Mouse (Mus musculus): ENCODE measurements around the gene Rdm1.

Gene Rdm1

DNA sequence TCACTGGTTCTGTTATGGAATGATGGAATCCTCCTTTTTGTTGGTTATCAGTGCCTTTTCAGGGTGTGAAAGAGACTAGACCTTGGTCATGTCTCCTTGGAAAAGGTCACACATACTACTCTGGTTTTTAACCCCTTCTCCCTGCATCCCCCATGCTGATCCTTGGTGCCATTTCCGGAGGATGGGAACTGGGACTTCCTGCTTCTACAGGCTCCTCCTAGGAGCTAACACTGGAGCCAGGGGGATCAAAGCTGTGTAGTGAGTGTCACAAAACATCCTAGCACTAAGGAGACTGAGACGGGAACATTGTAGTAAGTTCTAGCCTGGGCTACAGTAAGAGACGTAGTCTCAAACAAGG, 30.5 kb downstream of the Rdm1 start:
- DNase-seq (ENCODE audit: extremely low read depth, low read depth, low spot score): no peak

DNA sequence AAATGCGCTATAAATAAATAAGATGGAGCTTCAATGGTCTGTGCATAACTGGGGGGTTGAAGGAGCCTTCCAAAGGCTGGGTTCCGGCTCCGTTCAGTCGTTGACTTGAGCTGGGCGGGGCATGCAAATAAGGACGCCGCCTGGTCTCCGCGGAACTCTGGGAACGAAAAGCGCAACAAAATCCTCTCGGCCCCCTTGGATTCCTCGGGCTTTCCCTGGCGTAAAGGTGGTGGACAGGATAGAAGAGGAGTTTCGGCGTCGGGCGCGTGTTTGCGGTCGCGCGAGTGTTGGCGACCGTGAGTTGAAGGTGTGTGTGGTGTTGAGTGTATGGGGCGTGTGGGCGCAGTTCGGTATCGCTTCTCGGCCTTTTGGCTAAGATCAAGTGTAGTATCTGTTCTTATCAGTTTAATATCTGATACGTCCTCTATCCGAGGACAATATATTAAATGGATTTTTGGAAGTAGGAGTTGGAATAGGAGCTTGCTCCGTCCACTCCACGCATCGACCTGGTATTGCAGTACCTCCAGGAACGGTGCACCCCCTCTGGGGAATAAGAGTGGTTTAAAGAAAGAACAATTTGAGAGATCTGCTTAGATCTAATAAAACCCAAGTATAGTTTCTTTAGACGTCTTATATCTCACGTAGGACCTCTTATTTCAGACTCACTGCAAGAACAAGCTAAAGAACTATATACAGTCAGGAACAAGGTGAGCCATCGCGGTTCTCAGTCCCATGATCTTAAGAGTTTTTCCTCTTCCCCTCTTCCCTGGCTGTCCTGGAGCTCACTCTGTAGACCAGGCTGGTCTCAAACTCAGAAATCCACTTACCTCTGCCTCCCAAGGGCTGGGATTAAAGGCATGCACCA, 31.1 kb downstream of the Rdm1 start:
- peak; percentile 76 for DNase-seq (ENCODE audit: extremely low read depth, low read depth, low spot score)

DNA sequence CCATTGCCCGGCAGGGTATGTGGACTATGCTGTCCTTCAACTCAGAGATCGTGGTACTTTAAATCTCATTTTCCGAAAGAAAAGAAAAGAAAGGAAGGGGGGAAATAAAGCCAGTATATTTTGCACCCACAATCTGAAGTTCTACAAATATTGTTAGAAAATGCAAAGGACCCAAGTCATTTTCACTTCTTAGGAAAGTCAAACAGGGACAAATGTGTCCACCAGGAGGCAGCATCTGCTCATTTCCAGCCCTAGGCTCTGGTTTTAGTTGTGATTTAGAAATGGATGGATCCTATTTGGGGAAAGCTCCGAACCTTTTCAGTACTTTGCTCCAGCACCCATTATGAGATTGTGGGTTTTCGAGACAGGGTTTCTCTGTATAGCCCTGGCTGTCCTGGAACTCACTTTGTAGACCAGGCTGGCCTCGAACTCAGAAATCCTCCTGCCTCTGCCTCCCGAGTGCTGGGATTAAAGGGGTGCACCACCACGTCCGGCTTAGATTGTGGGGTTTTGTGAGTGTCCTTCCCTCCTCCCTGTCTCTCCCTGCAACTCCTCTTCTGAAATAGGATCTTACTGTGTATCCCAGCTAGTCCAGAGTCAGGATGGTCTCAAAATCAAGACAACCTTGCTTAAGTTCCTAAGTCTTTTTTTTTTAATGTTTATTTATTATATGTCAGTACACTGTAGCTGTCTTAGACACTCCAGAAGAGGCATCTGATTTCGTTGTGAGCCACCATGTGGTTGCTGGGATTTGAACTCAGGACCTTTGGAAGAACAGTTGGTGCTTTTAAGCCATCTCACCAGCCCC, 32.0 kb downstream of the Rdm1 start:
- DNase-seq (ENCODE audit: extremely low read depth, low read depth, low spot score): no peak

DNA sequence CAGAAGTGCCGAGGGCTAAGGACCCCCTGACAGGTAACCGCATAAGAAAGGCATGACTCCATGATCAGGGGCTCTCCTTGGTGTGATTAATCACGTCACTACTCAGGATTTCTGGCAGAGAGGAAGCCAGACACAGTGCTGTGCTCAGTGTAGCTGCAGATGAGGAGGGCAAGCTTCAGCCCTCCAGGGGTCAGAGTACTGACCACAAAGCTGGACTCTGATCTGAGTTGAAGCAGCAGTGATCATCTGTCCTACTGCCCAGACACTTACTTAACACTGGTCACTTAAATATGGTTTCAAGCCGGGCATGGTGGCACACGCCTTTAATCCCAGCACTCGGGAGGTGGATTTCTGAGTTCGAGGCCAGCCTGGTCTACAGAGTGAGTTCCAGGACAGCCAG, 34.2 kb downstream of the Rdm1 start:
- DNase-seq (ENCODE audit: extremely low read depth, low read depth, low spot score): no peak

DNA sequence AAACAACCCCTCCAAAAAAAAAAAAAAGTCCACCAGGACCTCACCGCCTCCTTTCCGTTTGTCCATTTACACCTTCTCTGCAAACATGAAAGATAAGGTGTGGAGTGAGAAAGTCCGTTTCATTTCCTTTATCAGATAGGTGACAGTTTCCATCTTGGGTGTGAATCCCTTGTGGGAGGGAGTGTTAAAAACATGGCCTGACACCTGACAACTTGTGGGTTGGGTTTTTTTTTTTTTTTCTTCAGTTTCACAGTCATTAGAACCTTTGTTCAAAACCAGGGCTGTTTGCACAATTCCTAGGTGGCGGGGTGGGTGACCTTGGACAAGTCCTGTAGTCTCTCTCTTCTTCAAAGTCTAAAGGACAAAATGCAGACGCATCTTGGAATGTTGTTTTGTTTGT, 34.8 kb downstream of the Rdm1 start:
- no peak for DNase-seq (ENCODE audit: extremely low read depth, low read depth, low spot score)

DNA sequence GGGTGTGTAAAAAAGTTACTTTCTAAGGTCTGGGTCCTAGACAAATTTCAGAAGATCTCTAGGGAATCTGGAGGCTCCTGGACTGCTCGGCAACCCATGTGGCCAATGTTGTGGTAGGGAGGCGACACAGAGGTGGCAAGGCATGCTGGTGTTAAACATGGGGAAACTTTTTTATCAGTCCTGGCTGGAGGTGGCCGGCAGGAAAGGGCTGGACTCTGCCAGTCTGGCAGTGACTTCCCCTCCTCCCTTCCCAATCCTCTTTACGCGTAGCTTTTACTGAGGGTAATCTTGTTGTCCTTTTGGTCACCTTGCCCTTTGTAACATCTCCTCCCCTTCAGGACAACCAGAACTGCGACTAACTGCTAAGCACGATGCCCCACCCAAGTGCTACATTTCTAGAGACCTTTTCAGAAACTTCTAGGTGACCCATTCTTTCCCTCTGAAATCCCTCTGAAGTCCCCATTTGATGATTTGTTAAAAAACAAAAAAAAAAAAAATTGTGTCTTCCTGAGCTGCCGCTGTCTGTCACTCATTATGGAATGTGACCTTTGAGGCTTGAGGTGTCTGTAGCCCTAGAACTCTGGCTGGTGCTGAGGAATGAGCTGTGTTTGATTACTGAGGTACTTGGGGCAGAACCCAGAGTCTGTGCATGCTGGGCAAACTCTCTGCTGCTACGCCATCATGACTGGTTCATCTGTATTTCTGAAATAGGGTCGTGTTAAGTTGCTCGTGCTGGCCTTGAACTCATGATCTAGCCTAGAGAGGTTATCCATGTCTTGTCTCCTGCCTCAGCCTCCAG, 36.4 kb downstream of the Rdm1 start:
- DNase-seq (ENCODE audit: extremely low read depth, low read depth, low spot score): no peak

DNA sequence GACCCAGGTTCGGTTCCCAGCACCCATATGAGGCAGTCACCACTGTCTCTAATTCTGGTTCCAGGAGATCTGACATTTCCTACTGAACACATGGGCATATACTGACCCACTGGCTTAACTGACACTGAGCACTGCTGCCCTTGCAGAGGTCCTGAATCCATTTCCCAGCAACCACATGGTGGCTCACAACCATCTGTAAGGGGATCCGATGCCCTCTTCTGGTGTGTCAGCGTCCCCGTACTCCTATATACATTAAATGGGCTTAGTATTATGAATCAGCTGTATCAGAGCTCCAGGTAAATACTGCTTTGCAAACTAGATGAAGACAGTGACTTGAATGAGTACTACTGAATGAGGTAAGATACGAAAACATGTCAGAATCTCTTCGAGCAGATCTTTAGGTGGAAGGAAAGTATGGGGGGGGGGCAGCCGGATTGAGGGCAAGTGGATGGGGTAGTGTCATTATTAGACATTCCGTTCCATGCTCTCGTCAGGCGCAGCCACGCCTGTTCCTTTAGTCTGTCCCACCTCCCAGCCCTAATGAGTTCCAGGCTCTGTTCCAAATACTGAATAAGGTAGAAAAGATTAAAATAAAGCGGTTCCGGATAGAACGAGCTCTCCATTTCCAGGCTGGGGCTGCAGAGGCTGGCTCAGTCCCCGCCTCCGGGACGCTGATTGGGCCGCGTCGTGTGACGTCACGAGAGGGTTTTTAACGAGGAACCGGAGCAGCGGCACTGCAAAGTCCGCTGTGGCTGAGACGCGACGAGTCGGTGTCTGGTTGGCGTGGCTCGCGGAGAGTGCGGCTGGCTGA, 38.0 kb downstream of the Rdm1 start, which contains the start of gene Arl4d:
TSS of gene Arl4d (plus strand) at position 717 of the 811 bp plus-strand sequence.
- DNase-seq (ENCODE audit: extremely low read depth, low read depth, low spot score): no peak

DNA sequence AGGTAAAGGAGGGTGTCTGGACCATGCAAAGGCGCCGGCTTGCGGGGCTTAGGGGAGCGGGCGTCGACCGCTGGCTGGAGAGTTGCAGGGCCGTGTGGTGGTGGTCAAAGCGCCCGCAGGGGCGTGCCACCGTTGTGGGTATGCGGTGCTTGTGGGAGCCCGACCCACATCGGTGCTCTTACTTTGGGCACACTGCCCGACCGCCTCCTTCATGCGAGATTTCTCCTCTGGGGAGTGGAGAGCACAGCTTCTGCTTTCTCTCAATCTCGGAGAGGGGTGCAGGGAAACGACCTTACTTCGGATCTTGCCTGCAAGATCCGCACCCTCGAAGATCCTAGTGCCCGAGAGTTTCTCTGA, 38.6 kb downstream of the Rdm1 start:
- DNase-seq (ENCODE audit: extremely low read depth, low read depth, low spot score): no peak

DNA sequence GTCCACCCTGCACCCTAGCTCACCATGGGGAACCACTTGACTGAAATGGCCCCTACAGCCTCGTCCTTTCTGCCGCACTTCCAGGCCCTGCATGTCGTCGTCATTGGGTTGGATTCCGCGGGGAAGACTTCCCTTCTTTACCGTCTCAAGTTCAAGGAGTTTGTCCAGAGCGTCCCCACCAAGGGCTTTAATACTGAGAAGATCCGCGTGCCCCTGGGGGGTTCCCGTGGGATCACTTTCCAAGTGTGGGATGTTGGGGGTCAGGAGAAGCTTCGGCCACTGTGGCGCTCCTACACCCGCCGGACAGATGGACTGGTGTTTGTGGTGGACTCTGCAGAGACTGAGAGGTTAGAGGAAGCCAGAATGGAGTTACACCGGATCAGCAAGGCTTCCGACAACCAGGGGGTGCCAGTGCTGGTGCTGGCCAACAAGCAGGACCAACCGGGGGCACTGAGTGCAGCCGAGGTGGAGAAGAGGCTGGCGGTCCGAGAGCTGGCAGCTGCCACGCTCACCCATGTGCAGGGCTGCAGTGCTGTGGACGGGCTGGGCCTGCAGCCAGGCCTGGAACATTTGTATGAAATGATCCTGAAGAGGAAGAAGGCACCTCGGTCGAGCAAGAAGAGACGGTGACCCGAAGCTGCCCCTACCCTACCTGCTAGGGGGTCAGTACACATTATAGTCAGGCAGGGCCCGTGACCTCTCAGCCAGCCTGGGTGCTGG, 39.8 kb downstream of the Rdm1 start:
- no peak for DNase-seq (ENCODE audit: extremely low read depth, low read depth, low spot score)

DNA sequence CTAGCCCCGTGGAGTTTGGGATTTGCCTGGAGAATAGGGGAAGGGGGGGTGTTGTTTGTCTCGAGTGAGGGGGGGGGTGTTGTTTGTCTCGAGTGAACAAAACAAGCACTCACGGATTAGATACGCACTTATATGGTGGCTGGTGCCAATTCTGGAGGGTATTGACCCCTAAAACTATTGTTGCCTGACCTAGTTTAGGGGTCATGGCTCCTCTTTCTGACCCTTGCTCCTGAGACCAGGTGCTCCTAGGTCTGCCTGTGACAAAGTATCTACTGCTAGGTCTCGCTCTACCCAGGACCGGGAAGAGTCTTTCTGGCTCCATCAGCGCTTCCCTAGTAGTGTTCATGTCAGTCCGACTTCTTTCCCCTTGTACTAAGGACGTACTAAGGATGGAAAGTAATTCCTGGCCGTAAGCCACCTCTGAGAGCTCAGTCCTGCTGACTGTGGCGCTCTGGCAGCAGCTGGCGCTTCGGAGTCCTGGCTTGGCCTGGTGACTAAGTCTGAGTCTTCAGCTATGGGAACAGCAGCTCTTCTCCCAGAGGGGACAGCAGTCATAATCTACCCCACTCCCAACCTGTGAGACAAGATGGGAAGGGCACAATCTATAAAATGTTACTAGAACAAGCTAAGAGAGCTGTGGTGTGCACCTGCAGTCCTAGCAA, 41.0 kb downstream of the Rdm1 start:
- DNase-seq (ENCODE audit: extremely low read depth, low read depth, low spot score): no peak

DNA sequence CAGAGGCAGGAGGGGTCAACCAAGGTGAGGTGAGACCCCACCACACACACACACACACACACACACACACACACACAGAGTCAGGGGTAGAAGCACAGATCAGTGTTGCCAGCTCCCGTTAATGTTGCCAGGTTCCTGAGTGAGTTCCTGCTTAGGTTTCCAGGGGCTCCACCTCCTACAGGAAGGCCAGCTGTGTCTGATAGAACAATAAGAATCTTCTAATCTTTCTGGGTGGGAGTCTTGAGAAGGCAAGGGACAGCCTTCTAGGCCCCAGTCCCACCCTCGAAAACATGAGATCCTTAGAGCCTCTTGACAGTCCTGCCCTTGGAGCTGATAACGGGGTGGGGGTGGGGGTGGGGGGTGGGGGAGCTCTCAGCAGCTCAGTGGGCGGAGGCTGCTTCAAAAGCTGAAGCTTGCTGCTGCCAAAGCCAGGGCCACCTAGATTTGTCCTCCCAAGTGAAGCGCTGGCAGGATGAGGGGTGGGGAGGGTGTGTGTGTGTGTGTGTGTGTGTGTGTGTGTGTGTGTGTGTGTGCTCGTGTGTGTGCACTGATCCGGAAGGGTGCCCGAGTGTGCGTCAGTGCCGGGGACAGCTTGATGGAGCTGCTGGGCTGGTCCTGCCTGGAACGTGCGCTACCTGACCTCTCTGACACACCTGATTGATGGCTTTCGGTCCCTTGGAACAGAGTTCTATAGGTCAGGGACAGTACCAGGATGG, 41.7 kb downstream of the Rdm1 start:
- DNase-seq (ENCODE audit: extremely low read depth, low read depth, low spot score): no peak

DNA sequence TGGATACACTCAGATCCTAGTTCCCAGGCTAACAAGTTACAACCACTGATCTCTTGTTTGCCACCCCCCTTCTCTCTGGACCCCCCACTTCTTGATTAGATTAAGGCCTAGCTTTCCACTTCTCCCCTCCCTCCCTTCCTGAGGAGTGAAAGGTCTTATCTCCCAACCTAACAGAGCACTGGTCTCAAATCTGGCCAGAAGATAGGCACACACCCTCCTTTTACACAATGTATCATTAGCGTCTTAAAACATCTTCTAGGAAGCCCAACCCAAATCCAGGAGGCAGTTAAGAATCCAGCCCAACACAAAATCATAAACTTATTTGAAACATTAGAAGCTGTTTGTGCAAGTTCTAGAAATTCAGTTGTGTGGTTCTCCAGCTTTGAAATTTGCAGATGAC, 43.3 kb downstream of the Rdm1 start:
- DNase-seq (ENCODE audit: extremely low read depth, low read depth, low spot score): no peak

DNA sequence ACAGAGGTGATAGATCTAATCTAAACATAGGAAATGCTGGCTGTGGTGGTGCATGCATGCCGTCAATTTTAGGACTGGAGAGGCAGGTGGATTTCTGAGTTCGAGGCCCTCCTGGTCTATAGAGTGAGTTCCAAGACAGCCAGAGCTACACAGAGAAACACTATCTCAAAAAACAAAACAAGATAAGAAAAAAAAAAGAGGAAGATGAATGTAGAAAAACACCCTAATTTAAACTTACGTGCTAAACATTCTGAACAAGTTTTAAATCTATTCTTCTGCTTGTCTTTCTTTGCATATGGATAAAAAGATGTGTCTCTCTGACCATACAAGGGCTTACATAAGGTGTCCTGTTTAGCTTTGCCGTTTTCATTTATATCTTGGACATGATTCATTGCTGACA, 44.3 kb downstream of the Rdm1 start:
- no peak for DNase-seq (ENCODE audit: extremely low read depth, low read depth, low spot score)

DNA sequence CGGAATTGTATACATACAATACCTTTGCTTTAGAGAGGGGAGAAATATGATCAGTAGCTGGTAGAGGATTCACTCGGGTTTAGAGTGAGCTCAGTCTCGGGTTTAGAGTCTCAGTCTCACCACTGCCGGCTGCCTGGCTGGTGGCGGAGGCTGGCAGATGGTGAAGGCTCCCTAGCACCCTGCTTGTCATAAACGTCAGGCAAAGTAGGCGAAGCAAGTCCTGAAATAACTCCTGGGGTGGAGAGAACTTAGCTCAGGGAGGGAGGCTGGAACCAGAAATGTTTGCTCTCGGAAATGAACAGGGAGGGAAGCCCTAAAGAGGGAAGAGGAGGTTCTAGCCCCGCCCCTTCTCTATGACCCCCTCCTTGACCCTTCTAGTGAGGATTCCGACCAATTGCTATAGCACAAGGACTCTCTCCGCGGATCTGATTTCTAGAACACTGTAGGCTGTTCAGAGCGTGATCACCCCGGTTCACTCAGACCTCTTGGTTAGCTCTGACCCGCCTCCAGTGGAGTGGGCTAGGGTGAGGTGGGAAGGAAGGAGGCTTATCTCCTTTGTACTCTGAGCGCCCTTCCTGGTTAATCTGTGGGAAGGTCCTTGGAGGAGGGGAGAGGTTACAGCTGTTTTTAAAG, 46.1 kb downstream of the Rdm1 start:
- no peak for DNase-seq (ENCODE audit: extremely low read depth, low read depth, low spot score)

DNA sequence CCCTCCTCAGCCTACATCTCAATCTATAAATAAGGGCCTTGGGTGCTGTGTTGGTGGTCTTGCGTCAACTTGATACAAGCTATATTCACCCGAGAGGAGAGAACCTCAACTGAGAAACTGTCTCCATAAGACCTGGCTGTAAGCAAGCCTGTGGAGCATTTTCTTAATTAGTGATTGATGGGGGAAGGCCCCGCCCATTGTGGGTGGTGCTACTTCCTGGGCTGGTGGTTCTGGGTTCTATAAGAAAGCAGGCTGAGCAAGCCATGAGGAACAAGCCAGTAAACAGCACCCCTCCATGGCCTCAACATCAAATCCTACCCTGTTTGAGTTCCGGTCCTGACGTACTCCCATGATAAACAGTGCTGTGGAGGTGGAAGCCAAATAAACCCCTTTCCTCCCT, 47.1 kb downstream of the Rdm1 start:
- DNase-seq (ENCODE audit: extremely low read depth, low read depth, low spot score): no peak

DNA sequence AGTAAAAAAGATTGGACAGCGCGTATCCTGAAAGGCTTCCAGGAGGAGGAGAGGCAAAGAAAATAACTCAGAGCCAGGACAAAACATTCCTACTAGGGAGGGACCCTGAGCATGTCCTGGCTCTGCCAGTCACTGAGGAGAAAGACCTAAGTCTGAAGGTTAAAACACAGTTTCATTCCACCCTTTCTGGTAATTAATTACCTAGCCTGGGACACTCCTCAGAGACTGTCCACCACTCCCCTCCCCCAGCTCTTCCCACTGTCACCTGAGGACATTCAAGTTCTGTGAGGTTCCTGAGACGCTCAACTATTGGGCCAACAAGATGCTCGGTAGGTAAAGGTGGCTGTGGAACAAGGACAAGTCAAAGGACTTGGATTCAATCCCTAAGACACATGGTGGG, 48.4 kb downstream of the Rdm1 start:
- no peak for DNase-seq (ENCODE audit: extremely low read depth, low read depth, low spot score)

DNA sequence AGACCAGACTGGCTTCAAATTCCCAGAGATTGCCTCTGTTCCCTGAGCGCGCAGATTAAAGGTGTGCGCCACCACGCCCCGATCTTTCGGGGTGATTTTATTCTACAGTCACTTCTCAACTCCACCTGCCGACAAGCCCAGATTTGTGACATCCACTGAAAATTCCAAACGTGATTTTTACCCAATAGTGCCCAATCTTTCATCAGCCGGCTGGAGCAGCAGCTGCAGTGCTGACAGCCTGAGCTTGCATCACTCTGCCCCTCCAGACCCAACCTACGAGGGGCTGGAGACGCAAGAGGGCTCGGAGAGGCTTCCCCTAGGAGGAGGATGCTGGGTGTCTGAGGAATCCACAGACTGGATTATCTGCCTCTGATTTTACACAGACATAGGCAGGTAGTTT, 50.7 kb downstream of the Rdm1 start:
- no peak for DNase-seq (ENCODE audit: extremely low read depth, low read depth, low spot score)

DNA sequence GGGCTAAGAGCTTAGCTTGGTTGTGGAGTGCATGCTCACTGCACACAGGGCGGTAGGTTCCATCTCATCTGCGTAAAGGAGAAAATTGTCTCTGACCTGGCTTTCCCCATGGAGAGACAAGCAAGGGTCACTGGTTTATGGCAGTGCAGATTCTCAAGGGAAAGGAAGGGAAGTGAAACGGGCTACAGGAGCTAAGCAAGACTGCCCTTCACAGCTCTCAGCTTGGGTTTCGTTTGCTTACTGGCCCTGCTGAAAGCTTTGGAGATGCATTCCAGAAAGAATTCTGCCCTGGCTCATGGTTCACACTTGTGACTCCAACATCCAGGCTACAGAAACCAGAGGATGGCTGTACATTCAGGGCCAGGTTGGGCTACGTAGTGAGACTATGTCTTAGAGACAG, 51.8 kb downstream of the Rdm1 start:
- DNase-seq (ENCODE audit: extremely low read depth, low read depth, low spot score): no peak

DNA sequence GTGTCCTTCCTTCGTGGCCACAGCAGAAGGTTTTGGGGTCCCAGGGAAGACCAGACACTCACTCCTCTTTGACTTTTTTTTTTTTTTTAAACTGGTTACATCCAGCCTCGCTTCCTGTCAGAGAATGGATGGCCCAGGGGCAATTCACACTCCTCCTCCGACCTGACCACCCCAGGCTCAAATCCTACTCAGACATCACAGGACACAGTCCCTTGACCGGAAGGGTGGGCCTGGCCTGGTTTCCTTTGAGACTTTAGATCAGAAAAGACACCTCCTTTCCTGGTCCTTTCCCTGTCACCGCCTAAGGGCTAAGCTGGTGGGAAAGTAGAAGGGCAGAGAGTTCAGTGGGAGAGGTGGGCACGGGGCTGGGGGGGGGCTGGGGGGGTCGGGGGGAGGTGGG, 52.9 kb downstream of the Rdm1 start:
- DNase-seq (ENCODE audit: extremely low read depth, low read depth, low spot score): no peak
